Mouse (Mus musculus): ENCODE results near the gene Lrrc18. TPM values are rescaled to one million over a fixed set of nuclear protein-coding genes. Genes with fewer than 3 reads are reported as not detected.
A peak's percentile ranks its signal among the peaks of the same experiment; 100 is the strongest.

The Lrrc18 gene
- polyA plus RNA-seq, 1 experiment from 2014 or later = 0.48 TPM

DNA sequence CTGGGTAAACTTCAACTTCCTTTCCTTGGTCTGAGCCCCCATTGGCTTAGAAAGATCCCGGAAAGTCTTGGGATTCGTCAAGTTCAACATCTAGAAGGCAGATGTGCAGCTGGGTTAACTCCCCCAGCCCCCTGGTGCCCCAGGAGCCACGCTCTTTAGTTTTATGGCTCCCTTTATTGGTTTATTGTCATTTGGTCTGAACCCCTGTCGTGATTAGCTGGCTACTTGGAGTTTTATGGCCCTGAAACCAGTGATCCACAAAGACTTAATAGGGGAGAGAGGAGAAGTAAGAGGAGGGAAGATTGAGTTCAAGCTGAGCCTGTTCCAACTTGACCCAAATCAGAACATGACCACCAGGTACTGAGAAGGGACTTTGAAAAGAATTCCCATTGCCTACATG lies 4.5 kb upstream of the Lrrc18 start:
- 54% methylated on average over 4 of the region's 4 CpGs for WGBS
- H3K36me3 ChIP-seq (replicated peaks; ENCODE audit: control insufficient read depth, insufficient read depth) = no peaks in the 10 kb centered on the region
- no peak overlapping the region for H3K4me2 ChIP-seq (replicated peaks)
- DNase-seq (ENCODE audit: low spot score) (no peak), ATAC-seq (ENCODE audit: low FRiP score) (no peak)
- no peaks in the 10 kb centered on the region for H3K27me3 ChIP-seq (ENCODE audit: control insufficient read depth, insufficient read depth, low read length)
- no peak overlapping the region for H3K27ac ChIP-seq
- no peaks in the 10 kb centered on the region for H3K4me1 ChIP-seq (replicated peaks; ENCODE audit: control insufficient read depth, insufficient read depth, low read length)
- H3K9ac ChIP-seq = no peak overlapping the region
- H3K9me3 ChIP-seq (ENCODE audit: control insufficient read depth, low read length) = no peaks in the 10 kb centered on the region
- H3K4me3 ChIP-seq (replicated peaks; ENCODE audit: low read length) = no peak overlapping the region

DNA sequence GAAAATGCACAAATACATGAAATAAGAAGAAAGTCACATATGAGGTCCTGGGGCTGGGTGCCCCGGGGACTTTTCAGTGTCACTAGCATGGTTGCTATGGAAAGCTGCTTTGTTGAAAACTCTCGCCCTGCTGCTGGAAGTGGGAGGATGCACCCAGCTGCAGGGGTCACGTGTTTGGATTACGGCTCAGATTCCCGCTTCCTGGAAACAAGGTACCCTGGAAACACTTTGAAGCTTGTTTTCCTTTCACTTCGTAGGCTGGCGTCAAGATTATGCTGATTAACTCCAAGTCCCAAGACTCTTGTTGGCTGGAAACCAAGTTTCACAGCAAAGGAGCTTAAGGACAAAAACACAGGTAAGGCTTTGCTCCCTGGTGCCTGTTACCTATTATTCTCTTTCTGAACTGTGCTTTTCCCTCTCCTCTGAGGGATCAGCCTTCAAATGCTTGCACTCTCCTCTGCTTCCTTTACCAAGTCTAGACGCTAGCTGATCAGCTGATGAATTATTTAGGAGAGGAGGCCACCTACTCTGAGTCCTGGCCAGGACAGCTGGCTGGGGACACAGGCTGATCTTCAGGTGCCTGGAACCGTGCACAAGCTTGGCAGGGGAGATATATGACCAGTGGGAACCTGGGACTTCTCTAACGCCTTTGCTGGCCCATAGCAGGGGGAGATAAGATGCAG lies 3.9 kb downstream of the Lrrc18 start:
- Histone ChIP-seq H3K9ac (no peak overlapping the region), H3K36me3 (replicated peaks; ENCODE audit: control insufficient read depth, insufficient read depth) (no peaks in the 10 kb centered on the region), H3K4me2 (replicated peaks) (peak overlapping the region; percentile 38), H3K9me3 (ENCODE audit: control insufficient read depth, low read length) (no peaks in the 10 kb centered on the region), H3K4me3 (replicated peaks; ENCODE audit: low read length) (no peak overlapping the region), H3K4me1 (replicated peaks; ENCODE audit: control insufficient read depth, insufficient read depth, low read length) (peaks cover 17% of the 10 kb centered on the region), H3K27ac (0 out of 2 replicates have a peak overlapping the region, but pooled peaks have one; percentile 43), H3K27me3 (ENCODE audit: control insufficient read depth, insufficient read depth, low read length) (no peaks in the 10 kb centered on the region)
- DNase-seq (ENCODE audit: low spot score) (peak; percentile 46), ATAC-seq (ENCODE audit: low FRiP score) (peak; percentile 40; the same call in 1 of the 2 replicates)
- 2% methylated on average over 10 of the region's 10 CpGs for WGBS

DNA sequence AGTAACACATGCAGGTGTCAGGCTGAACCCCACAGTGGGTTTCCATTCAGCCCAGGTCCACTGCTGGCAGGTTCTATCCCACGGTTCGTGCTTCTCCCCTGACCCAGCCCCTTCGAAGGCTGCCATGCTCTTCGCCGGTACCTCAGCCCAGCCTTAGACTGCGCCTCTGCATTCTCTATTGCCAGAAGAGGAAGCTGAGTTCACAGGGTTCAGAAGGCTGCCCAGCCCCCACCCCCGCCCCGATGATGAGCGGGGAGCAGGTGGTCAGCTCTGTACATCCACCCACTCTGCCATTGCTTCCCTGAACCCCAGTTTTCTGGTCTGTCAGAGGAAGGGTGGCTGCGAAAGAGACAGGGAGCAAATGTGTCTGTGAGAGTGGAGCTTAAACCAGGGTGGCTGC lies 8.3 kb downstream of the Lrrc18 start:
- no peak overlapping the region for H3K27ac ChIP-seq
- H3K9ac ChIP-seq = no peak overlapping the region
- 0 out of 2 replicates have a peak, but pooled peaks have one; percentile 14 for ATAC-seq (ENCODE audit: low FRiP score)

DNA sequence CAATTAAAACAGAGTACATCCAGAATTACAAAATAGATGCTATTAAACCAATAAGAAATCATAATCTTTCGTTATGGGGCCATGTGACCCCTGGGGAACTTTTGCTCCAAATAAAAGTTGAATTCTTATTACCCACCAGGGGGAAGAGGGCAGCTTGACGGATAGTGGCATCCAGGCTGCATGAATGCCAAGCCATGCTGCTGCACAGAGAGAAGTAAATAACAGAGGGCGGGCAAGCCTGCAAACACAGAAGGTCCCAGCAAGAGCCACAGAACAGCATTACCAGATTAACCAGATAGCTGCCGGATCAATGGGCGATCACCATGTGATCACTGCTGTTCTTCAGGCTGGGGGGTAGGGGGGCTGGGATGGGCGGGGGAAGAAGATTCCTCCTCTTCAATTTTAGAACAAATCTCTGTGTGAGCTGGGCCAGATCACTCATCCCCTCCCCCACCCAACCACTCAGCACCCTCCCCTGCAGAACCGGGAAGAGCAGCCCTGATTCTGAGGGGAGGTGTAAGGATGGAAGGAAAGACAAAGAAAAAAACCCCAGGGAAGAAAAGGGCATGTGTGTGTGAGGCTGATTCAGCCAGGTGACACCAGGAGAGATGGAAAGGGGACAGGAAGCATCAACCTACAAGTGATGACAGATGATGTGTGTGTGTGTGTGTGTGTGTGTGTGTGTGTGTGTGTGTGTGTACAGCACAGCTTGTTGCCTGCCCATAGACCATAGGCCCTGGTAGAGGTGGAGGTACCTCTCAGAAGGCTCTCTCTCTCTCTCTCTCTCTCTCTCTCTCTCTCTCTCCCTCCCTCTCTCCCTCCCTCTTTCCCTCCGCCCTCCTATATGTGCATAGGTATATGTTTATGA lies 9.2 kb downstream of the Lrrc18 start:
- no peak for DNase-seq (ENCODE audit: low spot score)
- Histone ChIP-seq H3K4me1 (replicated peaks; ENCODE audit: control insufficient read depth, insufficient read depth, low read length) (peaks cover 11% of the 10 kb centered on the region), H3K4me3 (replicated peaks; ENCODE audit: low read length) (no peak overlapping the region), H3K9me3 (ENCODE audit: control insufficient read depth, low read length) (peaks cover 8% of the 10 kb centered on the region; the same call in 1 of the 2 replicates), H3K36me3 (replicated peaks; ENCODE audit: control insufficient read depth, insufficient read depth) (no peaks in the 10 kb centered on the region), H3K4me2 (replicated peaks) (no peak overlapping the region), H3K9ac (no peak overlapping the region), H3K27ac (0 out of 2 replicates have a peak overlapping the region, but pooled peaks have one; percentile 1), H3K27me3 (ENCODE audit: control insufficient read depth, insufficient read depth, low read length) (no peaks in the 10 kb centered on the region)
- peak; percentile 43; the same call in 1 of the 2 replicates for ATAC-seq (ENCODE audit: low FRiP score)
- WGBS = 16% methylated on average over 8 of the region's 8 CpGs

More for the DNA sequence above, 8.3 kb downstream of the Lrrc18 start:
- H3K36me3 ChIP-seq (replicated peaks; ENCODE audit: control insufficient read depth, insufficient read depth) = no peaks in the 10 kb centered on the region
- no peaks in the 10 kb centered on the region for H3K27me3 ChIP-seq (ENCODE audit: control insufficient read depth, insufficient read depth, low read length)
- peaks cover 20% of the 10 kb centered on the region for H3K4me1 ChIP-seq (replicated peaks; ENCODE audit: control insufficient read depth, insufficient read depth, low read length)
- H3K4me2 ChIP-seq (replicated peaks) = no peak overlapping the region
- DNase-seq (ENCODE audit: low spot score) = no peak
- no peak overlapping the region for H3K4me3 ChIP-seq (replicated peaks; ENCODE audit: low read length)
- 21% methylated on average over 10 of the region's 10 CpGs for WGBS
- no peaks in the 10 kb centered on the region; the same call in 1 of the 2 replicates for H3K9me3 ChIP-seq (ENCODE audit: control insufficient read depth, low read length)

DNA sequence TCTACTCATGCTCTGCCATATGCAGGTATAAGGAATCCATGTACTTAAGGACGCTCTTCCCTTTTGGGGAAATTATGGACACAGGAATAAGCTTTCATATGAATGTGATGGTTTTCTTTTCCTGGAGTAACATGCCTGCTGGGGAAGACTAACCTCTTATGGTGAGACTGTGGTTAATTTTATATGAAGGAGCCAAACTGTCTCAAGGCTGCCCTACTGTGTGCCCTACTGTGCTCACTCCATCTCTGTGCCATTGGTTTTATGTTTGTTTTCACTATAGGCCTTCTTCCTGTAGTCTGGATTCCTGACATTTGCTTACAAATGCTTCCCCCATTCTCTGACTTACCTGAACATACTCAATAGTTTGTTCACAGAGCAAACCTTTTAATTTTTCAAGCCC lies 13.9 kb downstream of the Lrrc18 start:
- Histone ChIP-seq H3K4me1 (replicated peaks; ENCODE audit: control insufficient read depth, insufficient read depth, low read length) (peaks cover 5% of the 10 kb centered on the region), H3K9me3 (ENCODE audit: control insufficient read depth, low read length) (peaks cover 8% of the 10 kb centered on the region; the same call in 1 of the 2 replicates), H3K27ac (no peak overlapping the region), H3K36me3 (replicated peaks; ENCODE audit: control insufficient read depth, insufficient read depth) (no peaks in the 10 kb centered on the region), H3K27me3 (ENCODE audit: control insufficient read depth, insufficient read depth, low read length) (no peaks in the 10 kb centered on the region), H3K4me2 (replicated peaks) (no peak overlapping the region), H3K4me3 (replicated peaks; ENCODE audit: low read length) (no peak overlapping the region), H3K9ac (no peak overlapping the region)
- no peak for ATAC-seq (ENCODE audit: low FRiP score)
- WGBS = 97% methylated on average over 1 of the region's 1 CpGs
- DNase-seq (ENCODE audit: low spot score) = no peak

DNA sequence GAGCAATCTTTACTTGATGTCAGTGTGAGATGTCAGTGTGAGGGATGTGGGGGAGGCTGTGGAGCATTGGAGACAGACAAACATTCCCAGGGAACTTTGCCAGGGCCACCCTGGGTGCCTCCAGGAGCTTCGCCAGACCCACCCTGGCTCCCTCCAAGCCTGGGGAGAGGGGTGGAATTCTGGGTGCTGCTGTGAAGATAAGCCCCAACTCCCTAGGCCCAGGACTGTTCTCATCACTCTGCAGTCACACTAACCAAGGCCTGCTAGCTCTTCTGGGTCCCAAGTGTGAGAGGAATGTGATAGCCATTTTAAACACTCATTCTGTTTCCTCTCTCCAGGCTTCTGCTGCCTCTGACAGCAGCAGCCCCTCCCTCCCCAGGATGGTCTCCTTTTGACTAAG lies 16.5 kb downstream of the Lrrc18 start:
- Histone ChIP-seq H3K4me3 (replicated peaks; ENCODE audit: low read length) (no peak overlapping the region), H3K9ac (no peak overlapping the region), H3K27ac (no peak overlapping the region), H3K36me3 (replicated peaks; ENCODE audit: control insufficient read depth, insufficient read depth) (no peaks in the 10 kb centered on the region), H3K4me2 (replicated peaks) (no peak overlapping the region), H3K9me3 (ENCODE audit: control insufficient read depth, low read length) (peaks cover 8% of the 10 kb centered on the region; the same call in 1 of the 2 replicates), H3K4me1 (replicated peaks; ENCODE audit: control insufficient read depth, insufficient read depth, low read length) (no peaks in the 10 kb centered on the region; the same call in 1 of the 2 replicates), H3K27me3 (ENCODE audit: control insufficient read depth, insufficient read depth, low read length) (no peaks in the 10 kb centered on the region)
- DNase-seq (ENCODE audit: low spot score) (no peak), ATAC-seq (ENCODE audit: low FRiP score) (no peak)
- 87% methylated on average over 1 of the region's 1 CpGs for WGBS

DNA sequence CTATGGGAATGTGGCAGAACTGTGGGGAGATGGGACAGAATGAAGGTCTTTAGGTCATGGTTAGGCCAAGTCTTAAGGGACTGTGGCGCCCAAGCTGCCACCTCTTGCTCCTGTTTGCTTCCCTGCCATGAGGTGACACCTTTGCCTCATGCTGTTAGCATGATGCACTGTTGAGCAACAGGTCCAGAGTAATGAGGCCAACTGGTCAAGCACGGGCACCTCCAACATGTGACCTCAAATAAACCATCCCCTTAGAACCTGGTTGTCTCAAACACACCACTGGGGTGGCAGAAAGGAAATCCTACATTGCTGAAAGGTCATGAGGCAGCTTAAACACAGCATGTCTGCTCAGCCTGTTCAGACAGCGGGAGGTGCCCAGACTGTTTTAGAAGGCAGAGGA lies 27.9 kb downstream of the Lrrc18 start:
- H3K4me3 ChIP-seq (replicated peaks; ENCODE audit: low read length) = no peak overlapping the region
- WGBS = 92% methylated on average over 3 of the region's 3 CpGs

DNA sequence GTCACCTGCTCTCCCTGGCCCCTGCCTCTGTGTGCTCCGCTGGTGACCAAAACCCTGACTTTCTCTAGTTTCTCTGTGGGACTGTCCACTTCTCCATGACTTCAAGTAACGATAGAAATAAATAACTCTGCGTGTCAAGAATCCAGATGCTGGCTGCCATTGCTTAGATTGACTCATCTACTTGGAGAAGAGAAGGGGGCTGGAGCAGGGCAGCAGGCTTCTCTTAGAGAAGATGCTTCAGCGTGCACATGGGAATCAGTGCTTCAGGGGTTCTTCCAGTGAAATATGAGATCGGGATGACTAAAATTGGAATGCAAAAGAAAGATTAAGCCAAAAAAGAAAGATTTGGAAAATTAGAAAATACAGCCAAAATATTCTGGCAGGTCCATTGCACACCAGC lies 28.4 kb downstream of the Lrrc18 start:
- ATAC-seq (ENCODE audit: low FRiP score) = no peak
- 74% methylated on average over 5 of the region's 5 CpGs for WGBS
- H3K4me3 ChIP-seq (replicated peaks; ENCODE audit: low read length) = no peak overlapping the region

More for the DNA sequence above, 27.9 kb downstream of the Lrrc18 start:
- ATAC-seq (ENCODE audit: low FRiP score) = no peak
- H3K36me3 ChIP-seq (replicated peaks; ENCODE audit: control insufficient read depth, insufficient read depth) = no peaks in the 10 kb centered on the region
- H3K9me3 ChIP-seq (ENCODE audit: control insufficient read depth, low read length) = no peaks in the 10 kb centered on the region
- H3K27ac ChIP-seq = no peak overlapping the region
- H3K4me1 ChIP-seq (replicated peaks; ENCODE audit: control insufficient read depth, insufficient read depth, low read length) = no peaks in the 10 kb centered on the region
- H3K4me2 ChIP-seq (replicated peaks) = no peak overlapping the region
- H3K27me3 ChIP-seq (ENCODE audit: control insufficient read depth, insufficient read depth, low read length) = no peaks in the 10 kb centered on the region
- H3K9ac ChIP-seq = no peak overlapping the region
- DNase-seq (ENCODE audit: low spot score) = no peak

DNA sequence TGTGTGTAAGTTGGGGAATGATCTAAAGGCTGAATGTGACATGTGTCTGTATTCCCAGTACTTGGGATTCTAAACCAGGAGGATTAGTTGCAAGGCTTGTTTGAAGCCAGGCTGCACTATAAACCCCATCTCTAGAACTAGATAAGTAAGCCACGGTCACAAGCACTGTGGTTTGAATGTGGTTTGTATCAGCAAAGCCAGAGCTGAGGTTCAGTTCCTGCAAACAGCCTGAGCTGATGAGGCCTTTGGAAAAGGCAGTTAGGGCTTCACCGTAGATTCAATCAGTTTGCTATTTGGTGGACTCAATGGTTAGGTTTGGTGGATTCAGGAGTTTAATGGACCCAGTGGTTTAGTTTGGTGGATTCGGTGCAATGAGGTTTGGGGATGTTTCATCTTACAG lies 39.7 kb downstream of the Lrrc18 start:
- WGBS = 88% methylated on average over 3 of the region's 3 CpGs

More for the DNA sequence above, 28.4 kb downstream of the Lrrc18 start:
- H3K27ac ChIP-seq = no peak overlapping the region
- no peak overlapping the region for H3K9ac ChIP-seq
- H3K36me3 ChIP-seq (replicated peaks; ENCODE audit: control insufficient read depth, insufficient read depth) = no peaks in the 10 kb centered on the region
- DNase-seq (ENCODE audit: low spot score) = no peak
- H3K4me1 ChIP-seq (replicated peaks; ENCODE audit: control insufficient read depth, insufficient read depth, low read length) = no peaks in the 10 kb centered on the region
- H3K9me3 ChIP-seq (ENCODE audit: control insufficient read depth, low read length) = no peaks in the 10 kb centered on the region
- H3K4me2 ChIP-seq (replicated peaks) = no peak overlapping the region
- H3K27me3 ChIP-seq (ENCODE audit: control insufficient read depth, insufficient read depth, low read length) = no peaks in the 10 kb centered on the region

More for the DNA sequence above, 39.7 kb downstream of the Lrrc18 start:
- Histone ChIP-seq H3K4me1 (replicated peaks; ENCODE audit: control insufficient read depth, insufficient read depth, low read length) (peaks cover 7% of the 10 kb centered on the region; the same call in 1 of the 2 replicates), H3K4me3 (replicated peaks; ENCODE audit: low read length) (no peak overlapping the region), H3K36me3 (replicated peaks; ENCODE audit: control insufficient read depth, insufficient read depth) (no peaks in the 10 kb centered on the region), H3K4me2 (replicated peaks) (no peak overlapping the region), H3K27me3 (ENCODE audit: control insufficient read depth, insufficient read depth, low read length) (no peaks in the 10 kb centered on the region), H3K9ac (no peak overlapping the region), H3K27ac (no peak overlapping the region), H3K9me3 (ENCODE audit: control insufficient read depth, low read length) (no peaks in the 10 kb centered on the region)
- ATAC-seq (ENCODE audit: low FRiP score) = no peak
- no peak for DNase-seq (ENCODE audit: low spot score)
